Mouse (Mus musculus): ENCODE data around the gene Farsb.

The Farsb gene

GRCm38 (mm10) chr1:78420271-78420670, 68.4 kb downstream of the Farsb start:
- DNase-seq (ENCODE audit: inconsistent ontology term), result no peak

DNA sequence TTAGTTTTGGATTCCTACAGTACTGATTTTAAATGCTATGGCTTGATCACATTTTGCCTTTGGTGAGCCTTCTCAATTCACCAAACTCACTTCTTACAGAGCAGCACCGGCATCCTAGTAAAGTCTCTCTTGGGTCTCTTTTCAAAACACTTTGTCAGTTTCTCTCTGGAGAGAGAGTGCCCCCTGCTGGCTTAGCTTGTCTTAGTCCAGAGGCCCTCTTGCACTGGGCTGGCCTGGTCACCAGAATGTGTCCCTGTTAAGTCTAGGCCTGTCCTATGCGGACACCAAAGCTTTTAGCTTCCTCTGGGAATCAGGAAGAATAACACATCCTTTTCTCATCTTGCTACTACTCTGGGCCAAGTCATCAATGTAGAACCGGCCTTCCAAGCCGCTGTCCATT, 69.1 kb downstream of the Farsb start:
- DNase-seq (ENCODE audit: inconsistent ontology term), result peak; percentile 31

DNA sequence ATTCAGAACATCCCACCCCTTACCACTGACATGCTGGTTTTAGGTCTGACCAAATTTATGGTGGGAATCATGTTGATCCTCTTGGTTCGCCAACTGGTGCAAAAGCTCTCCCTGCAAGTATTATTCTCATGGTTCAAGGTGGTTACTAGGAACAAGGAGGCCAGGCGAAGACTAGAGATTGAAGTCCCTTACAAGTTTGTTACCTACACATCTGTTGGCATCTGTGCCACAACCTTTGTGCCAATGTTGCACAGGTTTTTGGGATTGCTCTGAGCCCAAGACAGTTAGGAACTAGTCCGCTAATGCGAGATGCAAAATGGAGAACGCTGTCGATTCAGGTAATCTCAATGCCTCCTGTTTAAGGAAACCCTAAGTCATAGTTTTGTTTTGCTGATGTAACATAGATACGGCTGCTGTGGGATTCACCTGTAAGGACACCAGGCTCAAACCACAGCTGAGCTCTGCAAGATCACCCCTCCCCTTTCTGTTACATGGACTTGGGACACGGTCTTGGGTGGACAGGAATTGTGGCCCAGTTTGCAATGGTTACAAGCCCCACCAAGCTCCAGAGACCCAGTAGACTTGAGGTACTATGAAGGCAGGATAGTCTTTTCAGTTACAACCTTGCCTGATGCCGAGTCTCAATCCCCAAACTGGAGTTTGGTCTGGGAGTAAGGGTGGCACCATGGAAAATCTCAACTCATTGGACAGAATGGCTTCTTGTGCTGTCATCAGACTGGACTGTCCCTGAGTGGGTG, 71.4 kb downstream of the Farsb start:
- DNase-seq (ENCODE audit: inconsistent ontology term), result no peak

DNA sequence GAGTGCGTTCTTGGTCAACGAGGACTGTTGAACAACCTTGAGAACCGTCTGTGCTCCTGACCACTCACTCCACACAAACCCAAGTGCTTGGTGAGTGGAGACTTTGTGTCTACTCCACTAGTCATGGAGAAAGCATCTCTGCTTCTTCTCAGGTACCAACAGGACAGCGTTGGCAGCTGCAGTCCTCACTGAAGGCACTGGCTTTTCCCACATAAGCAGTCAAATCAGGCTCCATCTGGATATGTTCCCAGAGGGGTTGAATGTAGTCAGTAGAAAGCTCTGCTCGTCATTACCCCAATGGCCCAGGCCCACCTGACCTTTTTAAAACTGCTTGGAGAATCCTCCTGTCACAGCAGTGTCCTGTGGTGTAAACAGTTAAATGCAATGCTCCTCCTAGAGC, 74.3 kb downstream of the Farsb start:
- DNase-seq (ENCODE audit: inconsistent ontology term), result no peak

GRCm38 (mm10) chr1:78412668-78413067, 76.0 kb downstream of the Farsb start:
- no peak for DNase-seq (ENCODE audit: inconsistent ontology term)

- no peak for DNase-seq (ENCODE audit: inconsistent ontology term)
These were observed 79.3 kb downstream of the Farsb start for GRCm38 (mm10) chr1:78409396-78409795.

GRCm38 (mm10) chr1:78401413-78401812, 87.3 kb downstream of the Farsb start:
- no peak for DNase-seq (ENCODE audit: inconsistent ontology term)

GRCm38 (mm10) chr1:78399755-78400154, 88.9 kb downstream of the Farsb start:
- no peak for DNase-seq (ENCODE audit: inconsistent ontology term)

DNA sequence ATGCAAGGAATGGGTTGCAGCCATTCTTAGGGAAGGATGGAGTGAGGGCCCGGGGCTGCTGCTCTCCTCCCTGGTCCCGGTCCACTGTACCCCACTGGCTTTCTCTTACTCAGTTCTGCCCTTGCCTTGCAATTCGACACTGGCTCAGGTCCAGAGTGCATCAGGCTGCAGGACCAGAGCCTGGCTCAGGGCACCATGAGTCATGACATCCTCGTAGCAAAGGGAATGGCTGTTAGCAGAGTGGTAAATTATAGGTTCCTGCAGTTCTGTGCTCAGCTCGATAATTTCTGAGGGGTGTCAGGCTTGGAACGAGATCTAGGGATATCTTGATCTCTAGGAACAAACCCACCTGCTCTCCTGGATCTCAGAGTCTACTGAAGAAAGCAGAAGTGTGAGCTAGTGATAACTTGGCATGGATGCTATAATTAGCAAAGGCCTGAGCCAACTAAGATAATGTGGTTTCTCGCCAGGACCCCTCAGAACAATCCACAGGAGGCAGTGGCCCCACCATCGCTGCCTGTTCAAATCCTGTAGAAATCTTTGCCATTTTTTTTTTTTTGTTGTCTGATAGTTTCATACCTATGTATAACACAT, 92.3 kb downstream of the Farsb start:
- DNase-seq (ENCODE audit: inconsistent ontology term), result peak; percentile 61

DNA sequence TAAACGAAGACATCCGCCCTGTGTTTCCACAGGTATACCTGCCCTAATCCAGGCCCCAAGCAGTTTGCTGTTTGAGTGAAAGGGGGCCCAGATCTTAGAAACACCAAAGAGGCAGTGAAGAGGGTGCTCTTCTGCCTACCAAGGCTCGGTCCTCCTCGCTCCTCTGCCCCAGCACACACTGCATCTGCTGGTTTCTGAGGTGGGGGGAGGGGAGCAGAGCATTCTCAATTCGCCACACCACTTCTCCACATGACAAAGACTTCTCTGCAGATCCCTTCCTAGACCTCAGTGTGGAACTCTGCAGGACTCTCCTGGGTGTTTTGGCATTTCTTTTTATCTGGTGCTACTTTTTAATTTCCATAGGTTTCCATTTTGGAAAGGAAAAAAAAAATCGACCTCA, 93.0 kb downstream of the Farsb start:
- DNase-seq (ENCODE audit: inconsistent ontology term), result no peak

DNA sequence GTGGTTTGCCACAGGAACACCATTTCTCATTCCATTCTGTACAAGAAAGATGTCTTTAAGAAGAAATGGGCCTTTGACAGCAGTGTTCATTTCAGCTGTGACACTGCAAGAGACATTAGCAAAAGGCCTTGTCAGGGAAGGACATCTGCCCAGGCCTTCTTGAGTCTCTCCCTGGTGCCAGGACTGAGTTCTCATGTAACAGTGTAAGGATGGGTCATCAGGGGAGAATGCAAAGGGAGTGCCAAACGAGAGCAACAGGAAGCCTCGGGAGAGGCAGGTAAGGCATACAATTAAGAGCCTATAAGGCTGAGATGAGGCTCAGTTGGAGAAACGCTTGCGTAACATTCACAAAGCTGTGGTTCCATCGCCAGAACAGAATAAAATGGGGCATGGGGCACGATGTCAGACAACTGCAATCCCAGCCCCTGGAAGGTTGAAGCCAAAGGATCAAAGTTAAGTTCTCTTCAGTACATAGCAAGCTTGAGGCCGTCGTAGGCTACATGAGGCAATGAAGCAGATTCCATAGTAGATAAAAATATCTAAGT, 93.4 kb downstream of the Farsb start:
- no peak for DNase-seq (ENCODE audit: inconsistent ontology term)

- DNase-seq (ENCODE audit: inconsistent ontology term), result no peak
These were observed 99.8 kb downstream of the Farsb start for GRCm38 (mm10) chr1:78388848-78389247.

- peak; percentile 9 for DNase-seq (ENCODE audit: inconsistent ontology term)
These were observed 100.8 kb downstream of the Farsb start for GRCm38 (mm10) chr1:78387854-78388253.

DNA sequence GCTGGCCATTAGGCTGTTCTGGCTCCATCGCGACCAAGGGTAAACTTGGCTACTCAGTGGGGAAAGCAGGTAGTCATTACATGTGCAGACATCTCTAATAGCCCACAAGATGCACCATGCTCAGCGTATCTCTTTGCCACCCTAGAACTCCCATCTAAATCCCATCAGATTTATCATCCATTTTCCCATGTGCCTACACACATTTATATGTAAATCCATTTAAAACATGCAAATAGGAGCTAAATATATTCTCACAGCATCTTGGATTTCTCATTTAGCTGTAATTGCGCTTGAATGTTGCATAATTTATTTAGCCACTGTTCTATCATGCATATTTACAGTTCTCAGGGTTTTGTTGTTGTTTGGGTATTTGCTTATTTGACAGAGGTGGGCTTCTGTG, 107.7 kb downstream of the Farsb start:
- no peak for DNase-seq (ENCODE audit: inconsistent ontology term)

GRCm38 (mm10) chr1:78375058-78375457, 113.6 kb downstream of the Farsb start:
- DNase-seq (ENCODE audit: inconsistent ontology term), result no peak

DNA sequence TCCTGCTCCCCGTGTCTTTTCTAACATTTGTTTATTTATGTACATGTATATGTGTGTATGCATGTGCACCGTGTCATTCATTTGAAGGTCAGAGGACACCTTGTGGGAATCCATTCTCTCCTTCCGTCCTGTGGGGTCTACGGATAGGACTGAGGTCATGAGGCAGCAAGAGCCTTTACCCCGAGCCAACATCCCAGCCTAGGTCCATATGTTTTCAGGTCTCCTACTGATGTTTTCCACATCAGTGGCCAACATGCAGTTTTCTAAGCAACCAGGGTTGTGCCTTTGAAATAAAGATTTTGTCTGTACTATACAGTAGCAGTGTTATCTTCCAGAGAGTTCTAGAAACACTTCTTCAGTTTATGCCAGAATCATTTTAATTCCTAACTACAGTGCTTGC, 114.9 kb downstream of the Farsb start:
- no peak for DNase-seq (ENCODE audit: inconsistent ontology term)

- DNase-seq (ENCODE audit: inconsistent ontology term), result peak; percentile 34
These were observed 116.4 kb downstream of the Farsb start for GRCm38 (mm10) chr1:78372316-78372715.

GRCm38 (mm10) chr1:78371569-78372236, 117.0 kb downstream of the Farsb start:
- DNase-seq (ENCODE audit: inconsistent ontology term), result peak; percentile 61

GRCm38 (mm10) chr1:78370121-78370520, 118.6 kb downstream of the Farsb start:
- no peak for DNase-seq (ENCODE audit: inconsistent ontology term)

Data from Muller cell, postnatal 12 days (primary cell).